Mouse (Mus musculus) thymus, adult 2 months (tissue): ENCODE data around the gene Unc79. TPM values are rescaled to one million over a fixed set of nuclear protein-coding genes. Genes with fewer than 3 reads are reported as not detected.

Experiments used
- DNase-seq: peaks from one replicate; pipeline ENCODE4 v3.0.0; 2021
- H3K27ac ChIP-seq: fragments of 200-500 bp; 2 replicates; pipeline ENCODE4 v1.5.1; 2012; ENCODE audit warnings: low read length, control low read depth; ENCODE audit not compliant: control insufficient read depth, insufficient read depth
- H3K27me3 ChIP-seq: fragments of 200-500 bp; 2 replicates; pipeline ENCODE4 v1.6.1; 2012; ENCODE audit warnings: mild to moderate bottlenecking, low read length, moderate library complexity, mixed read lengths; ENCODE audit not compliant: control insufficient read depth, insufficient read depth
- H3K36me3 ChIP-seq: fragments of 200-500 bp; 2 replicates; pipeline ENCODE4 v1.6.1; 2012; ENCODE audit warnings: mild to moderate bottlenecking, low read length, moderate library complexity; ENCODE audit not compliant: control insufficient read depth, insufficient read depth
- H3K4me1 ChIP-seq: fragments of 200-500 bp; replicated peaks from 2 replicates; pipeline ENCODE4 v1.6.1; 2012; ENCODE audit warnings: low read length; ENCODE audit not compliant: control insufficient read depth, insufficient read depth
- H3K4me3 ChIP-seq: fragments of 200-500 bp; 2 replicates; pipeline ENCODE4 v1.5.1; 2012; ENCODE audit warnings: mild to moderate bottlenecking, low read length, control low read depth, moderate library complexity; ENCODE audit not compliant: control insufficient read depth, insufficient read depth
- CTCF ChIP-seq: fragments of 200-500 bp; IDR thresholded peaks from 2 replicates; pipeline ENCODE4 v1.5.1; 2012; ENCODE audit warnings: mild to moderate bottlenecking, control low read depth, low read length, moderate library complexity, borderline replicate concordance; ENCODE audit not compliant: control insufficient read depth, poor library complexity, insufficient read depth; ENCODE audit errors: extremely low read depth
- POLR2A ChIP-seq: fragments of 200-500 bp; IDR thresholded peaks from 2 replicates; pipeline ENCODE4 v1.6.1; 2012; ENCODE audit warnings: mild to moderate bottlenecking, low read length, control low read depth, moderate library complexity; ENCODE audit not compliant: control insufficient read depth, poor library complexity, insufficient read depth; ENCODE audit errors: extremely low read depth
- WGBS: fragments of 180-500 bp; shearing (Covaris S2); methylation state at CpG from one replicate; pipeline ENCODE4 v1.1.7; 2018; 5-methylcytosine and 5-hydroxymethylcytosine counted together
- polyA plus RNA-seq: library from polyadenylated mRNA; depleted of rRNA; stranded (reverse); fragments of >200 nt; gene quantifications from 2 replicates; pipeline ENCODE4 v1.2.3, GENCODE M21; 2012; rRNA removed

Unc79 gene
- polyA plus RNA-seq, 1 experiment: 1.1 TPM

DNA sequence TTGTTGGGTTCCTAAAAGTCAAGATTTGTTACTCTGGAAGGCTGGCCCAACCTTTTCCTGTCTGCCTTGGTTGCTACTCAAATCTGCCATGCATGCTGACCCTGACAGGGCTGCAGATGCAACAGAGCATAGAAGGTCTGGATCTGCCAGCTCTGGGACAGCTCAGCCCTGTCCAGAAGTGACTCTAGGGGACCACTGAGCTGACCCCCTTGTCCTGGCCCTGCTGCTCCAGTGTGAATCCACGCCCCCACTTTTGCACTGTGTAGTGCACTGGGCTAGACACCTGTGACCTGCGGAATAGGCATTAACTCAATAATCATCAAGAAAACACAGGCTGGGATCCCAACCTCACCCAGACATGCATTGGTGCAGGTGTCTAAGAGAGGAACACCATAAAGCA, 266.1 kb downstream of the Unc79 start:
- Histone ChIP-seq H3K36me3 (no peaks in the 10 kb centered on the region), H3K4me1 (no peaks in the 10 kb centered on the region), H3K27ac (no peak overlapping the region), H3K4me3 (no peak overlapping the region), H3K27me3 (no peaks in the 10 kb centered on the region)
- DNase-seq: no peak
- 87% methylated on average over 2 of the region's 2 CpGs for WGBS
- TF ChIP-seq POLR2A (no peak), CTCF (no peak)

DNA sequence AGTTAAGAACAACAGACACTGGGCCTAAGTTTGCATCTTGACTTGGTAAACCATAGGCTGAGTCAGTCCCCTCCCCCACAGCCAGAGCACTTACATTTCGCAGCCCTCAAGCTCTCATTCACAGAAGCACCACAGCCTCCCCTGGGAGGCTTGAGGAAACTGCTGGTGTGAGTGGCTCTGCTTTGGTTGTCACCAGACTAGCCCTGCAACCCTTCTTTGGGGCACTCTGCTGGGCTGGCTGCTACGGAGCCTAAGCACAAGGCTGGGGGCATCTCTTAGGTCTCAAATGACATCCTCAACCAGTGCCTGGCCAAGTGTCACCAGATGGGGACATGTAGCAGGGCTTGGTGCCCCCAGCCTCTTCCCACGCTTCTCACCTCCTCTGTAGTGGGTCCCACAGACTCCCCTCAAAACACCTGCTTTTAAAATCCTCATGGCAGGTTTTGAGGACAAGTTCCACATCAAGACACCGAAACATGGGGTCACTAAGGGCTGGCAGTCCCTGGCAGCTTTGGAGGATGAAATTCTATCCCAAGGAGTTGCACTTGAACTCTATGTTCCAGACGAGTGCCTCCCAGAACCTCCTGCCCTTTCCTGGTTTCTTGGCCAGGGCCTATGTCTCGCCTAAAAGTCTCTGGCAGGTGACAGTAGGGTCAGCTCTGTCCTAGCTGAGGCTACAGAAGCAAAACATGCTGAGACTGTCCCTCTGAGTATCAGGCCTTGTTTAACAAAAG, 267.4 kb downstream of the Unc79 start:
- TF ChIP-seq CTCF: no peak
- no peak for TF ChIP-seq POLR2A
- H3K27ac ChIP-seq: no peak overlapping the region
- 77% methylated on average over 6 of the region's 6 CpGs for WGBS
- H3K36me3 ChIP-seq: no peaks in the 10 kb centered on the region
- no peak overlapping the region for H3K4me3 ChIP-seq
- no peaks in the 10 kb centered on the region for H3K4me1 ChIP-seq
- no peak for DNase-seq
- H3K27me3 ChIP-seq: no peaks in the 10 kb centered on the region

DNA sequence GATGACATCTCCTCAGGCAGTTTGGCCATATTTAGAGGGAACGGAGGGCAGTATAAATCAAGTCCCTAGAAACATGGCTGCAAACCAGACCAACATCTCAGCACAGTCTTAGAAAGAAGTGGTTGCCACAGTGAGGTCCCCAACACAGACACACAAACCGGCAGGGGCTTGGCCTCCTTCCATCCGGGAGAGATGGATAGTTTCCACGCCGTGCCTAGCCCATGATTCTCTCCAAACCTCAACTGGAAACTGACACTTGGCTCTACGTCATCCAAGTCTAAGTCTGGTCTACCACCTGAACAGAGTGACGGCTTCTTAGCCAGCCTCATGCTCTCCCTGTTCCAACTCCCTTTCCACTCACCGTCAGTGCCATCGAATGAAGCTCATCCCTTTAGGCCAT, 275.0 kb downstream of the Unc79 start:
- no peak overlapping the region for H3K4me3 ChIP-seq
- no peak overlapping the region for H3K27ac ChIP-seq
- DNase-seq: no peak
- WGBS: 93% methylated on average over 9 of the region's 9 CpGs
- no peaks in the 10 kb centered on the region for H3K4me1 ChIP-seq
- no peaks in the 10 kb centered on the region for H3K36me3 ChIP-seq
- TF ChIP-seq CTCF: no peak
- no peak for TF ChIP-seq POLR2A
- H3K27me3 ChIP-seq: no peaks in the 10 kb centered on the region; the same call in 1 of the 2 replicates

DNA sequence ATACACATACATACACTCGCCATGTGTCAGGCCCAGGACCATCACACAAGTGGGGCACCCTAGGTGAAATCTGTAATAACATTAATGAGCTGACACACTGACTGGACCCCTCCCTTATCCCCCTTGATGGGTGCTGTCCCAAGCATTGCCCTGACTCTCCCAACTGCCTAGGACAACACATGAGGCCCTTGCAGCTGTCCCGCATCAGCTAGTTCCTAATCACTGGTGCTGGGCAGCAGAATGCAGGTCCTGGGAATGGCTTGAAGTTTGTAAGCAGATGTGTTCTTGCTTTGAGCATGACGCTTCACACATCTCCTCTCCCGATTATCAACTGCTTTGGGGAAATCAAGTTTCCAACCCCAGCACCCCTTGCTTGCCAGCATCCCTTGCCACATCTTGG, 277.5 kb downstream of the Unc79 start:
- Histone ChIP-seq H3K27me3 (no peaks in the 10 kb centered on the region; the same call in 1 of the 2 replicates), H3K4me1 (no peaks in the 10 kb centered on the region), H3K36me3 (no peaks in the 10 kb centered on the region), H3K27ac (no peak overlapping the region), H3K4me3 (no peak overlapping the region)
- no peak for DNase-seq
- 93% methylated on average over 4 of the region's 4 CpGs for WGBS
- TF ChIP-seq CTCF (no peak), POLR2A (no peak)

DNA sequence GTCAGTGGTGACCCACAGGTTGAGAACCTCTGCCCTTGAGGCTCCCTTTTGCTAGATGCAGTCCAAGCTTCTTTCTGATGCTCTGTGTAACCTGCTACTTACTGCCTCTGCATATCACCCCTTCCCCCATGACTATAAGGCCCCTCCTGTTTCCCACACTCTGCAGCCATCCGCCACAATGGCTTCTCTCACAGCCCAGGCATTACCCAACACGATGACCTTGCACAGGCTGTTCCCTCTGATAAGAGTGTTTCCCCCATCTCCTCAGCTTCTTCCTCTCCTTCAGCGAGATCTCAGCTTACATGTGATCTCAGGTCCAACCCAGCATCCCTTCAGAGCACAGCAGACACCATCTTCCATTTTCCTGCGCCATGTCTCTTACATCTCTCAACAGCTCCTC, 280.4 kb downstream of the Unc79 start:
- 55% methylated on average over 4 of the region's 4 CpGs for WGBS
- Histone ChIP-seq H3K4me1 (no peaks in the 10 kb centered on the region), H3K4me3 (no peak overlapping the region), H3K27ac (no peak overlapping the region), H3K36me3 (no peaks in the 10 kb centered on the region), H3K27me3 (no peaks in the 10 kb centered on the region)
- TF ChIP-seq POLR2A: no peak
- no peak for TF ChIP-seq CTCF
- DNase-seq: no peak

Other genes starting within 250 kb of the Unc79 start
- gene Itpk1, start 243.9 kb upstream of the Unc79 start, polyA plus RNA-seq: 34.2 and 36.9 TPM in 2 replicates
- 0.71 and 1.3 TPM in 2 replicates for gene Moap1, start 205.2 kb upstream of the Unc79 start, polyA plus RNA-seq
- gene Tmem251, start 205.1 kb upstream of the Unc79 start, polyA plus RNA-seq: 4.2 and 4.4 TPM in 2 replicates
- gene Gm28051, start 191.1 kb upstream of the Unc79 start, polyA plus RNA-seq: not detected in 2 replicates
- 19.4 and 25.0 TPM in 2 replicates for gene Gon7, start 191.1 kb upstream of the Unc79 start, polyA plus RNA-seq
- 28.7 and 29.0 TPM in 2 replicates for gene Ubr7, start 190.9 kb upstream of the Unc79 start, polyA plus RNA-seq
- 3.6 and 4.2 TPM in 2 replicates for gene Gm20604, start 190.2 kb upstream of the Unc79 start, polyA plus RNA-seq
- gene Btbd7, start 70.4 kb upstream of the Unc79 start, polyA plus RNA-seq: 22.1 and 23.8 TPM in 2 replicates
- not detected in 2 replicates for gene Cox8c, start 49.5 kb upstream of the Unc79 start, polyA plus RNA-seq